Mouse (Mus musculus) CH12.LX (cell line): ENCODE measurements around the gene Cant1. TPM values are rescaled to one million over a fixed set of nuclear protein-coding genes. Genes with fewer than 3 reads are reported as not detected.

Experiments used
- DNase-seq: peaks from one replicate; pipeline ENCODE4 v3.0.0-alpha.2; 2013; ENCODE audit errors: extremely low read depth
- H3K27ac ChIP-seq: 2 replicates; pipeline ENCODE4 v1.5.1; 2012; ENCODE audit warnings: low read depth, mild to moderate bottlenecking, control low read depth, moderate library complexity; ENCODE audit not compliant: insufficient read depth
- H3K27me3 ChIP-seq: replicated peaks from 2 replicates; pipeline ENCODE3; 2012; ENCODE audit warnings: inconsistent platforms
- H3K36me3 ChIP-seq, 2 experiments: replicated peaks in 1 of 2; 2 replicates each; pipeline versions ENCODE3 to v1.6.1; 2012; ENCODE audit warnings: inconsistent platforms in 1 of 2, low read length in 1 of 2, mild to moderate bottlenecking in 1 of 2, mixed read lengths in 1 of 2, moderate library complexity in 1 of 2; ENCODE audit not compliant: control insufficient read depth in 1 of 2, insufficient read depth in 1 of 2
- H3K4me1 ChIP-seq, 2 experiments: 2 replicates each; pipeline ENCODE4 v1.6.1; 2012; ENCODE audit warnings: inconsistent platforms in 1 of 2, moderate library complexity in 1 of 2; ENCODE audit not compliant: insufficient read depth in 2 of 2, control insufficient read depth in 1 of 2
- H3K4me2 ChIP-seq: 2 replicates; pipeline ENCODE4 v1.6.1; 2012; ENCODE audit warnings: low read depth, mild to moderate bottlenecking, control low read depth; ENCODE audit not compliant: poor library complexity, insufficient read depth, severe bottlenecking
- H3K4me3 ChIP-seq, 3 experiments: fragments of 150-350 bp in 1 of 3; sonication (generic) in 1 of 3; replicated peaks in 1 of 3; 2 replicates each; pipeline versions ENCODE3 to v1.5.1; 2011 to 2012; ENCODE audit warnings: low read depth in 2 of 3, low read length in 2 of 3, mild to moderate bottlenecking in 2 of 3, moderate library complexity in 2 of 3, control low read depth in 1 of 3, improper control_type of control experiment in 1 of 3, inconsistent platforms in 1 of 3, mixed read lengths in 1 of 3; ENCODE audit not compliant: poor library complexity in 1 of 3
- H3K79me2 ChIP-seq: replicated peaks from 2 replicates; pipeline ENCODE4 v1.6.1; 2012; ENCODE audit warnings: mild to moderate bottlenecking, moderate library complexity; ENCODE audit not compliant: control insufficient read depth, poor library complexity, insufficient read depth, severe bottlenecking; ENCODE audit errors: extremely low read depth
- H3K9ac ChIP-seq: 2 replicates; pipeline ENCODE4 v1.6.1; 2012; ENCODE audit warnings: low read depth, mild to moderate bottlenecking, control low read depth, moderate library complexity; ENCODE audit not compliant: insufficient read depth
- H3K9me3 ChIP-seq: replicated peaks from 2 replicates; pipeline ENCODE3; 2012; ENCODE audit warnings: low read length, inconsistent platforms, mixed read lengths
- BHLHE40 ChIP-seq: IDR thresholded peaks from 2 replicates; pipeline ENCODE4 v1.6.1; 2011; ENCODE audit warnings: mild to moderate bottlenecking, low read depth, low read length, improper control_type of control experiment
- CTCF ChIP-seq, 2 experiments: IDR thresholded peaks in 1 of 2; conservative IDR thresholded peaks in 1 of 2; 2 replicates each; pipeline ENCODE4 v1.5.1; 2011 to 2012; ENCODE audit warnings: low read depth in 2 of 2, low read length in 2 of 2, improper control_type of control experiment in 1 of 2, inconsistent platforms in 1 of 2, mild to moderate bottlenecking in 1 of 2, moderate library complexity in 1 of 2
- EP300 ChIP-seq: IDR thresholded peaks from 2 replicates; pipeline ENCODE4 v1.6.1; 2011; ENCODE audit warnings: low read length, improper control_type of control experiment
- JUND ChIP-seq: conservative IDR thresholded peaks from 2 replicates; pipeline ENCODE4 v1.6.1; 2011; ENCODE audit warnings: low read depth, low read length, improper control_type of control experiment
- MAZ ChIP-seq: IDR thresholded peaks from 2 replicates; pipeline ENCODE4 v1.6.1; 2012; ENCODE audit warnings: low read depth, mild to moderate bottlenecking, inconsistent platforms, low read length, improper control_type of control experiment, moderate library complexity
- MEF2A ChIP-seq: IDR thresholded peaks from 2 replicates; pipeline ENCODE4 v1.6.1; 2014; ENCODE audit warnings: low read depth, mild to moderate bottlenecking, inconsistent platforms, low read length, improper control_type of control experiment, borderline replicate concordance
- MXI1 ChIP-seq: IDR thresholded peaks from 2 replicates; pipeline ENCODE4 v1.6.1; 2011; ENCODE audit warnings: mild to moderate bottlenecking, low read depth, low read length, improper control_type of control experiment
- PAX5 ChIP-seq: IDR thresholded peaks from 2 replicates; pipeline ENCODE4 v1.6.1; 2012; ENCODE audit warnings: low read length, inconsistent platforms, mixed read lengths
- POLR2AphosphoS2 ChIP-seq: IDR thresholded peaks from 2 replicates; pipeline ENCODE4 v1.6.1; 2011; ENCODE audit warnings: low read depth, low read length, improper control_type of control experiment
- RAD21 ChIP-seq: IDR thresholded peaks from 2 replicates; pipeline ENCODE4 v1.6.1; 2011; ENCODE audit warnings: low read depth, mild to moderate bottlenecking, low read length, improper control_type of control experiment, moderate library complexity
- SIN3A ChIP-seq: IDR thresholded peaks from 2 replicates; pipeline ENCODE4 v1.6.1; 2012; ENCODE audit warnings: low read length, improper control_type of control experiment, inconsistent platforms
- UBTF ChIP-seq: IDR thresholded peaks from 2 replicates; pipeline ENCODE4 v1.6.1; 2012; ENCODE audit warnings: low read depth, mild to moderate bottlenecking, inconsistent platforms, low read length, improper control_type of control experiment, moderate library complexity
- USF1 ChIP-seq: IDR thresholded peaks from 2 replicates; pipeline ENCODE4 v1.6.1; 2014; ENCODE audit warnings: low read depth, mild to moderate bottlenecking, inconsistent platforms, low read length, improper control_type of control experiment
- ZMIZ1 ChIP-seq: IDR thresholded peaks from 2 replicates; pipeline ENCODE4 v1.6.1; 2012; ENCODE audit warnings: low read depth, mild to moderate bottlenecking, inconsistent platforms, low read length, improper control_type of control experiment
- ZNF384 ChIP-seq: IDR thresholded peaks from 2 replicates; pipeline ENCODE4 v1.6.1; 2012; ENCODE audit warnings: low read depth, low read length, improper control_type of control experiment, inconsistent platforms
- dilution Hi-C: fragments of 300-500 bp; cut with MboI; formaldehyde crosslinking; loops from 2 replicates; pipeline ENCODE4 v1.14.3; 2020; ENCODE audit warnings: low sequenced_read_pairs; ENCODE audit not compliant: extremely low pct_unique_long_range_greater_than_20kb, extremely low pct_ligation_motif_present
- in situ Hi-C: fragments of 300-500 bp; cut with MboI; formaldehyde crosslinking; loops from 3 replicates; pipeline ENCODE4 v1.14.3; 2019; ENCODE audit warnings: low sequenced_read_pairs, low pct_ligation_motif_present, low pct_unique_long_range_greater_than_20kb, mixed read lengths
- polyA plus RNA-seq: library from polyadenylated mRNA; unstranded; fragments of >175 nt; gene quantifications from 2 replicates; pipeline ENCODE4 v1.2.1, GENCODE M21; 2012; ENCODE audit warnings: low read depth; ENCODE audit not compliant: insufficient read length
- total RNA-seq, 2 experiments: library from RNA; depleted of rRNA; stranded (reverse); fragments of 300-350 nt in 1 of 2; fragments of >200 nt in 1 of 2; gene quantifications; 2 replicates each; pipeline ENCODE4 v1.2.3; 2012 to 2014

Cant1 gene
- total and polyA plus RNA-seq, 3 experiments: 28.8 to 40.2 (median 31.2) TPM

DNA sequence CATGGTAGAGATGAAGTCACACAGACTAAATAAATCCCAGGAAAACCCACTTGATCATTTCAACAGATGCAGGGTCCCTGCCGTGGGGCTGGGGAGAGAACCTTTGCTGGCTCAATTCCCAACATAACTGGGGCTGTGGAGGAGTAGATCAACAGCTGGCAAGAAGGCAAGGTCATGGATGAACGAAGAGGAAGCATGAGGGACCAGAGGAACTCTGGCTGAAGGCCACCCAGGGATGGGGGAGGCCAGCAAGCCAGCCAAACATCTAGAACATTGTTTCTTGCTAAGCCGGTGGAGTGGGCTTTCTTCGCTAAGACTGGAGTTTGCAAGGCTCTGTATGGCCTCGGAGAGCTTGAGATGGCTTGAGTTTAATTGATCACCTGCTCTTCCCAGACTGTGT lies 43.0 kb downstream of the Cant1 start:
- H3K4me3 ChIP-seq: no peak overlapping the region
- peaks cover 68% of the 10 kb centered on the region for H3K27me3 ChIP-seq
- no peaks in the 10 kb centered on the region for H3K9me3 ChIP-seq
- no peaks in the 10 kb centered on the region for H3K36me3 ChIP-seq
- dilution Hi-C loops: no loop called here
- H3K4me1 ChIP-seq: peaks cover 9 to 27% of the 10 kb centered on the region in 2 experiments
- H3K9ac ChIP-seq: no peak overlapping the region
- no peak for DNase-seq
- no peak overlapping the region for H3K27ac ChIP-seq
- TF ChIP-seq MXI1 (no peak), PAX5 (no peak), MAZ (no peak), JUND (no peak)
- no peaks in the 10 kb centered on the region for H3K79me2 ChIP-seq
- in situ Hi-C loops: loop anchor here (5.0 kb wide), 1 partner anchor 49 kb away; no protein-coding TSS in a partner anchor
- H3K4me2 ChIP-seq: no peak overlapping the region

DNA sequence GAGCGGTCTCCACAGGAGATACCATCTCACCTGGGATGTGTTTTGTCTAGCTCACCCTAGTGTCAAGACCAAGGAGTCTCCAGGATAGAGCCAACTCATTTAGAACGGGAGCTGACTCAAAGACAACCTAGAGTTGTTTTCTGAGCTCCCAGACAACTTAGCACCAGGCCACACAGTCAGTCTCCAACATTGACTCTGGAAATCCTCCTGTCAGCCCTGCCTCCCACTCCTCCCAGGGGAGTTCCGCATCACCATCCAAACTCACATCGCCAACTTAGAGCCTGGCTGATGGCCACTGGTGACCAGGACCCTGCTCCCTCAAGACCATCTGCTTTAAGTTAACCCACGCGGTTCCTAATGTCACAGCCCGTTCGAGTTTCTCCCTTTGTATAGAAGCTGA lies 43.4 kb downstream of the Cant1 start:
- Histone ChIP-seq H3K36me3 (no peaks in the 10 kb centered on the region), H3K27me3 (peaks cover 71% of the 10 kb centered on the region), H3K27ac (no peak overlapping the region), H3K4me1 (peaks cover 9 to 27% of the 10 kb centered on the region in 2 experiments), H3K9me3 (no peaks in the 10 kb centered on the region), H3K4me2 (no peak overlapping the region), H3K4me3 (no peak overlapping the region), H3K79me2 (no peaks in the 10 kb centered on the region), H3K9ac (no peak overlapping the region)
- dilution Hi-C loops (no loop called here), in situ Hi-C loops (loop anchor here (5.0 kb wide), 1 partner anchor 48 kb away; no protein-coding TSS in a partner anchor)
- TF ChIP-seq EP300 (no peak), ZNF384 (no peak), BHLHE40 (no peak), ZMIZ1 (no peak), UBTF (no peak), USF1 (no peak), SIN3A (no peak), MEF2A (no peak), POLR2AphosphoS2 (no peak)
- DNase-seq: no peak

DNA sequence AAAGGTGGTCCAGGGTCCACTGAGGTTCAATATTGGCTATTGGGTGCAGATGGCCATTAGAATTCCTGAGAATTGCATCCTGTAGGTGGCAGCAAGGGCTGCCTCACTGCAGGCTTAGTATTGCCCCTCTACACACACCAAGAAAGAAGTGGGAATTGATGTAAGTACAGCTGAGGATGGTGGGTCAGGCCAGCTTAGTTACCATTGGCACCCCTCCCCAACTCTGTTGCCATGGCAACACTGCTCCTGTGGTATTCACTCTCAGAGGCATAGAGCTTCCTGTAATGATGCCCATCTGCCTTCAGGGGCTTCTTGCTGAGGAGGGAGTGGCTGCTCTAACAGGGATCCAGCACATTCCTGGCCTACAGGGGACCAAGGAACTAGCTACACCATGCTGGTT lies 43.9 kb downstream of the Cant1 start:
- DNase-seq: no peak
- in situ Hi-C loops: loop anchor here (5.0 kb wide), 1 partner anchor 48 kb away; no protein-coding TSS in a partner anchor
- Histone ChIP-seq H3K27me3 (peaks cover 76% of the 10 kb centered on the region), H3K9ac (no peak overlapping the region), H3K79me2 (no peaks in the 10 kb centered on the region), H3K27ac (no peak overlapping the region), H3K4me2 (no peak overlapping the region), H3K9me3 (no peaks in the 10 kb centered on the region), H3K36me3 (no peaks in the 10 kb centered on the region), H3K4me3 (no peak overlapping the region), H3K4me1 (peaks cover 8 to 22% of the 10 kb centered on the region in 2 experiments)
- dilution Hi-C loops: no loop called here
- TF ChIP-seq RAD21: peak; percentile 18
- no peak for TF ChIP-seq JUND
- TF ChIP-seq POLR2AphosphoS2: no peak
- TF ChIP-seq CTCF (conservative IDR thresholded peaks at IDR 0.05 in 1 of 2, IDR thresholded peaks at IDR 0.05 in 1 of 2; ENCODE audit: low read depth in 2 of 2, low read length in 2 of 2): peak in 1 of 2 experiments; percentile 43; a peak in 2 of 4 replicates
- TF ChIP-seq, all 38 proteins: peak for 2
